Mouse (Mus musculus) midbrain, embryonic 15.5 days (tissue): Measurements from ENCODE around the gene Zfp526. TPM values are rescaled to one million over a fixed set of nuclear protein-coding genes. Genes with fewer than 3 reads are reported as not detected.

ENCODE experiments used
- ATAC-seq: fragments of 200-750 bp; cut with Nextera tagmentation; replicated peaks from 2 replicates; pipeline ENCODE4 v1.8.0; 2017; ENCODE audit warnings: moderate TSS enrichment
- H3K27ac ChIP-seq: fragments of 300-500 bp; sonication (generic); 2 replicates; pipeline ENCODE4 v1.5.1; 2015; ENCODE audit warnings: mild to moderate bottlenecking, inconsistent platforms
- H3K27me3 ChIP-seq: fragments of 300-500 bp; sonication (generic); replicated peaks from 2 replicates; pipeline ENCODE4 v1.6.1; 2015; ENCODE audit warnings: inconsistent platforms
- H3K36me3 ChIP-seq: fragments of 300-500 bp; sonication (generic); replicated peaks from 2 replicates; pipeline ENCODE4 v1.6.1; 2015; ENCODE audit warnings: inconsistent platforms
- H3K4me1 ChIP-seq: fragments of 300-500 bp; sonication (generic); 2 replicates; pipeline ENCODE4 v1.6.1; 2015; ENCODE audit warnings: inconsistent platforms
- H3K4me2 ChIP-seq: fragments of 300-500 bp; sonication (generic); 2 replicates; pipeline ENCODE4 v1.6.1; 2015; ENCODE audit warnings: inconsistent platforms, mild to moderate bottlenecking, moderate library complexity
- H3K4me3 ChIP-seq: fragments of 300-500 bp; sonication (generic); 2 replicates; pipeline ENCODE4 v1.5.1; 2015; ENCODE audit warnings: mild to moderate bottlenecking, inconsistent platforms
- H3K9ac ChIP-seq: fragments of 300-500 bp; sonication (generic); 2 replicates; pipeline ENCODE4 v1.6.1; 2015; ENCODE audit warnings: mild to moderate bottlenecking, inconsistent platforms
- H3K9me3 ChIP-seq: fragments of 300-500 bp; sonication (generic); 2 replicates; pipeline ENCODE4 v1.6.1; 2016; ENCODE audit warnings: inconsistent platforms
- WGBS: fragments of 180-500 bp; shearing (Covaris S2); methylation state at CpG from one replicate; pipeline ENCODE4 v1.1.7; 2015; ENCODE audit warnings: mixed read lengths; 5-methylcytosine and 5-hydroxymethylcytosine counted together
- polyA plus RNA-seq: library from polyadenylated mRNA; unstranded; fragments of >200 nt; fragmentation: Nextera tagmentation; extraction: Ambion mirVana; gene quantifications from 2 replicates; pipeline ENCODE4 v1.2.1, GENCODE M21; 2015

Zfp526 gene
- 1.8 and 1.9 TPM in 2 replicates for polyA plus RNA-seq

GRCm38 (mm10) chr7:25221102-25221883, at the start of gene Zfp526:
Gene Zfp526 (plus strand): TSS chr7:25221425.
- Histone ChIP-seq H3K4me3 (peak within 1 kb of the TSS; percentile 59), H3K4me1 (peaks cover 36% of the 10 kb centered on the region), H3K27ac (peak within 1 kb of the TSS; percentile 85), H3K9ac (peak within 1 kb of the TSS; percentile 63), H3K4me2 (peak within 1 kb of the TSS; percentile 90), H3K36me3 (peaks cover 16% of the 10 kb centered on the region), H3K27me3 (no peaks in the 10 kb centered on the region), H3K9me3 (no peaks in the 10 kb centered on the region)
- under 1% methylated on average over 44 of the region's 45 CpGs for WGBS
- peak; percentile 95 for ATAC-seq

- Histone ChIP-seq H3K27ac (peak overlapping the region; percentile 32), H3K9me3 (no peaks in the 10 kb centered on the region), H3K4me3 (no peak overlapping the region), H3K36me3 (no peaks in the 10 kb centered on the region), H3K9ac (no peak overlapping the region), H3K4me1 (peaks cover 61% of the 10 kb centered on the region), H3K27me3 (no peaks in the 10 kb centered on the region), H3K4me2 (0 out of 2 replicates have a peak overlapping the region, but pooled peaks have one; percentile 31)
- ATAC-seq = no peak
- 18% methylated on average over 5 of the region's 5 CpGs for WGBS
Measured at GRCm38 (mm10) chr7:25172669-25173068, 48.6 kb upstream of the Zfp526 start.

GRCm38 (mm10) chr7:25174343-25174742, 46.9 kb upstream of the Zfp526 start:
- Histone ChIP-seq H3K9ac (peak overlapping the region; percentile 9; the same call in 1 of the 2 replicates), H3K27me3 (no peaks in the 10 kb centered on the region), H3K27ac (peak overlapping the region; percentile 72), H3K4me2 (peak overlapping the region; percentile 31), H3K4me1 (peaks cover 64% of the 10 kb centered on the region), H3K36me3 (no peaks in the 10 kb centered on the region), H3K4me3 (no peak overlapping the region), H3K9me3 (no peaks in the 10 kb centered on the region)
- WGBS = 21% methylated on average over 11 of the region's 11 CpGs
- no peak for ATAC-seq

GRCm38 (mm10) chr7:25178317-25178716, 42.9 kb upstream of the Zfp526 start:
- Histone ChIP-seq H3K27me3 (peaks cover 12% of the 10 kb centered on the region), H3K4me1 (peaks cover 70% of the 10 kb centered on the region), H3K4me2 (peak overlapping the region; percentile 60), H3K4me3 (peak overlapping the region; percentile 70), H3K9ac (peak overlapping the region; percentile 97), H3K36me3 (no peaks in the 10 kb centered on the region), H3K27ac (peak overlapping the region; percentile 99), H3K9me3 (no peaks in the 10 kb centered on the region)
- no peak for ATAC-seq
- WGBS = under 1% methylated on average over 17 of the region's 17 CpGs

- ATAC-seq = peak; percentile 81
- peak overlapping the region; percentile 99 for H3K27ac ChIP-seq
- WGBS = under 1% methylated on average over 53 of the region's 56 CpGs
- peak overlapping the region; percentile 97 for H3K9ac ChIP-seq
- H3K4me1 ChIP-seq = peaks cover 64% of the 10 kb centered on the region
- peaks cover 19% of the 10 kb centered on the region for H3K27me3 ChIP-seq
- H3K36me3 ChIP-seq = no peaks in the 10 kb centered on the region
- peak overlapping the region; percentile 70 for H3K4me3 ChIP-seq
- H3K9me3 ChIP-seq = no peaks in the 10 kb centered on the region
- H3K4me2 ChIP-seq = peak overlapping the region; percentile 60
Measured at GRCm38 (mm10) chr7:25178787-25179605, 42.2 kb upstream of the Zfp526 start.

- peak; percentile 94 for ATAC-seq
- Histone ChIP-seq H3K36me3 (no peaks in the 10 kb centered on the region), H3K27ac (peak within 1 kb of the TSS; percentile 99), H3K4me1 (peaks cover 57% of the 10 kb centered on the region), H3K9ac (peak within 1 kb of the TSS; percentile 97), H3K9me3 (no peaks in the 10 kb centered on the region), H3K4me3 (peak within 1 kb of the TSS; percentile 70), H3K27me3 (peaks cover 19% of the 10 kb centered on the region), H3K4me2 (peak within 1 kb of the TSS; percentile 60)
- 1% methylated on average over 33 of the region's 56 CpGs for WGBS
Measured at GRCm38 (mm10) chr7:25179606-25180161, 41.5 kb upstream of the Zfp526 start, which contains the start of gene Pou2f2. Gene Pou2f2 (minus strand): TSS chr7:25179726.

- Histone ChIP-seq H3K36me3 (no peaks in the 10 kb centered on the region), H3K27me3 (peaks cover 19% of the 10 kb centered on the region), H3K4me2 (peak overlapping the region; percentile 60), H3K9ac (no peak overlapping the region; the same call in 1 of the 2 replicates), H3K9me3 (no peaks in the 10 kb centered on the region), H3K27ac (peak overlapping the region; percentile 99), H3K4me3 (peak overlapping the region; percentile 70), H3K4me1 (peaks cover 48% of the 10 kb centered on the region)
- 7% methylated on average over 6 of the region's 6 CpGs for WGBS
- no peak for ATAC-seq
Measured at GRCm38 (mm10) chr7:25180512-25180911, 40.7 kb upstream of the Zfp526 start.

- H3K27ac ChIP-seq = peak overlapping the region; percentile 24; the same call in 1 of the 2 replicates
- H3K4me2 ChIP-seq = peak overlapping the region; percentile 60
- H3K36me3 ChIP-seq = no peaks in the 10 kb centered on the region
- no peak overlapping the region; the same call in 1 of the 2 replicates for H3K9ac ChIP-seq
- peaks cover 19% of the 10 kb centered on the region for H3K27me3 ChIP-seq
- WGBS = 2% methylated on average over 15 of the region's 15 CpGs
- H3K4me3 ChIP-seq = peak overlapping the region; percentile 70
- no peaks in the 10 kb centered on the region for H3K9me3 ChIP-seq
- ATAC-seq = no peak
- H3K4me1 ChIP-seq = peaks cover 40% of the 10 kb centered on the region
Measured at GRCm38 (mm10) chr7:25181331-25181790, 39.9 kb upstream of the Zfp526 start.

GRCm38 (mm10) chr7:25181814-25182213, 39.4 kb upstream of the Zfp526 start:
- Histone ChIP-seq H3K4me2 (peak overlapping the region; percentile 60), H3K27ac (no peak overlapping the region), H3K9ac (peak overlapping the region; percentile 23; the same call in 1 of the 2 replicates), H3K27me3 (peaks cover 19% of the 10 kb centered on the region), H3K9me3 (no peaks in the 10 kb centered on the region), H3K4me1 (peaks cover 35% of the 10 kb centered on the region), H3K36me3 (no peaks in the 10 kb centered on the region), H3K4me3 (peak overlapping the region; percentile 70)
- ATAC-seq = no peak
- WGBS = 4% methylated on average over 21 of the region's 21 CpGs

GRCm38 (mm10) chr7:25184091-25184490, 37.1 kb upstream of the Zfp526 start:
- Histone ChIP-seq H3K4me1 (peaks cover 24% of the 10 kb centered on the region), H3K9me3 (no peaks in the 10 kb centered on the region), H3K4me2 (no peak overlapping the region), H3K27me3 (peaks cover 19% of the 10 kb centered on the region), H3K9ac (no peak overlapping the region), H3K27ac (no peak overlapping the region), H3K36me3 (no peaks in the 10 kb centered on the region), H3K4me3 (no peak overlapping the region)
- 85% methylated on average over 6 of the region's 6 CpGs for WGBS
- ATAC-seq = no peak

GRCm38 (mm10) chr7:25187662-25188650, 33.3 kb upstream of the Zfp526 start:
- no peak overlapping the region for H3K9ac ChIP-seq
- H3K9me3 ChIP-seq = no peaks in the 10 kb centered on the region
- WGBS = 30% methylated on average over 21 of the region's 21 CpGs
- no peaks in the 10 kb centered on the region for H3K4me1 ChIP-seq
- H3K27ac ChIP-seq = no peak overlapping the region
- H3K4me2 ChIP-seq = no peak overlapping the region
- H3K4me3 ChIP-seq = no peak overlapping the region
- peak; percentile 78 for ATAC-seq
- no peaks in the 10 kb centered on the region for H3K36me3 ChIP-seq
- peaks cover 10% of the 10 kb centered on the region for H3K27me3 ChIP-seq
